Mouse (Mus musculus): ENCODE results near the gene Cflar. TPM values are rescaled to one million over a fixed set of nuclear protein-coding genes. Genes with fewer than 3 reads are reported as not detected.

Cflar gene
- polyA plus RNA-seq, 1 experiment = 4.0 TPM

DNA sequence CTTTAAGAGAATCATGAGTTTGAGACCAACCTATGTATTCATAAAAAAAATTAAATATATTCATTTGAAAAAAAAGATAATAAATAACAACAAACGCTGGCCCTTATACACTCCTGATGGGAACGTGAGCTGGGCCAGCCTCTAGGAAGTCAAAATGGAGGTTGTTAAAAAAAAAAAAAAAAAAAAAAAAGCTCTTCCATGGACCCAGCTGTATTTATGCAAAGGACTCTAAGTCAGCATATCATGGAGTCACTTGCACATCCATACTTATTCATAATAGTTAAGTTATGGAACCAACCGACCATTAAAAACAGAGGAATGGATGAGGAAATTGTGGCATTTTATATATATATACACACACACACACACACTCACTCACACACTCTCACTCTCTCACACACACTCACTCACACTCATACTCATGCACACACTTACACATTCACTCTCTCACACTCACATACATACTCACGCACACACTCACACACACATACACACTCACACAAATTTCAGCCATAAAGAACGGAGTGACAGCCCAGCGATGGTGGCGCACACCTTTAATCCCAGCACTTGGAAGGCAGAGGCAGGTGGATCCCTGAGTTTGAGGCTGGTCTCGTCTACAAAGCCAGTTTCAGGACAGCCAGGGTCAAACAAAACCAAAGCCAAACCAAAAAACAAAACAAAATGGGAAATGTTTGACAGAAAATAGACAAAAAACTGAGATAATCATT, 90.4 kb downstream of the Cflar start:
- TF ChIP-seq GATA1 (IDR thresholded peaks at IDR 0.05; ENCODE audit: low read length) = no peak

DNA sequence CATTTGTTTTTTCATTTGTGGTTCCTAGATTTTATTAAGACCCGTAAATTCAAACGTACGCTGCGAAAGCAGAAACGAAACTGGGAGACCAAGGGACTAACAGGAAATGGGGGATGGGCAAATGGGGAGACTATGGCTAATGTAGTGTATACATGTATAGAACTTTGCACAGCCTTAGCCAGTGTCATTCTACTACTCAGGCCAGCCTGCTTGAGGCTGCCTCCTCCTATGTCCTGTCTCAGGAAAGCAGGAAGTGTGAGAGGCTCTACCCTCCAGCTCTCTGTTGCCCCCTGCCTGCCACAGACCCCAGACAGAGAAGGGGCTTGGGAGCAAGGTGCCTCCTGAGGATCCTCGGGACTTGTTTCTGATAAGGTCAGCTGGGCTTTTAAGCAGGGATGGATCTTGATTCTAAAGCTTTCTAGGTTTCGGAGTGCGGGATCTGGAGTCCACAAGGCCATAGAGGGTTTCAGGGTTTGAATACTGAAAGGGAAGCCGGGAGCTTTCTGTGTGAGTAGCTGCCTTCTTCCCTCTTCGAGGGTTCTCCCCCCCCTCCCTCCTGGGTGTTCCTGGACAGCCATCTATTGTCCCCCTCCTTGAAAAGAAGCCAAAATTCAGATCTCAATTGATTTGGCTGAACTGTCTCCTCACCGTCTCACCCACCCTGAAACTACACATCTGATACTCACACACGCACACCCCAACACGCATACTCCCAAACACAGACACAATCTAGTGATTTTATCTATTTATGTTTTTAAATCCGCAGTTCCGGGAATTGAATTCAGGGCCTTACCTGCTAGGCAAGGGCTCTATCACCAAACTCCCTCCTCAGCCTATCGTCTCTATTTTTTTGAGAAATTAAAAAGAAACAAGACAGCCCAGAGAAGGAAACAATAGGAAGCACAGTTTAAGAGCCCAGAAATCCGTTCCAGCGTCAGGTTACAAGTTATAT, 91.3 kb downstream of the Cflar start:
- TF ChIP-seq GATA1 (IDR thresholded peaks at IDR 0.05; ENCODE audit: low read length) = no peak

DNA sequence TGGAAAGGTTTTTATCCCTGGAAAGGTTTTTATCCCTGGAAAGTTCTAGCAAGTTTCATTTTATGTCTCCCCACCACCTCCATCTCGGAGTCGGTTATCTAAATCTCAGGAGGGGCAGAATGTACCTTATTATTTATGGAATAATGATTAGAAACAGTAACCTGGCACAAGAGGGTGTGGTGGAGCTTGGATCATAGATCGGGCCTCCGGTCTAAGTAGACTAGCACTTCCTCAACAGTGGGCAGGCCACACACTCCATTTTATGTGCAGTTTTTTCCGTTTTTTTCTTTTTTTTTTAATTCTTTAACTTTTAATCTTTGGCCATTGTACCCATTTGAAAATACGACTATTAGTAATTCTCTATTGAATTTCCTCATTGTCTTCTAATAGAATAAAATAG, 92.2 kb downstream of the Cflar start:
- no peak for TF ChIP-seq GATA1 (IDR thresholded peaks at IDR 0.05; ENCODE audit: low read length)

- TF ChIP-seq GATA1 (IDR thresholded peaks at IDR 0.05; ENCODE audit: low read length) = no peak
Observed at GRCm38 (mm10) chr1:58806651-58807050, 95.3 kb downstream of the Cflar start.

Other genes starting within 250 kb of the Cflar start
- 35.5 and 54.7 TPM in 2 replicates for gene Orc2, start 206.4 kb upstream of the Cflar start, polyA plus RNA-seq (2012)
- gene Fam126b, start 125.2 kb upstream of the Cflar start, polyA plus RNA-seq (2012) = 7.8 and 8.6 TPM in 2 replicates
- gene Ndufb3, start 125.1 kb upstream of the Cflar start, polyA plus RNA-seq (2012) = 2.1 and 4.1 TPM in 2 replicates
- not detected in 2 replicates for gene Als2cr12, start 15.5 kb upstream of the Cflar start, polyA plus RNA-seq (2012)
- 0.02 TPM in 1 of 2 replicates, not detected in the other for gene Casp8, start 83.9 kb downstream of the Cflar start, polyA plus RNA-seq (2012)

Data from G1E-ER4 (cell line).